Mouse (Mus musculus) limb, embryonic 14.5 days (tissue): ENCODE measurements around the gene Ccdc190. TPM values are rescaled to one million over a fixed set of nuclear protein-coding genes. Genes with fewer than 3 reads are reported as not detected.

Experiments
- ATAC-seq: fragments of 200-750 bp; cut with Nextera tagmentation; 2 replicates; pipeline ENCODE4 v1.8.0; 2017; ENCODE audit warnings: low read depth, moderate number of reproducible peaks, moderate TSS enrichment; ENCODE audit not compliant: low FRiP score
- DNase-seq: peaks from one replicate; pipeline ENCODE4 v3.0.0-alpha.2; 2015; ENCODE audit warnings: low spot score
- H3K27ac ChIP-seq: fragments of 300-500 bp; sonication (generic); replicated peaks from 2 replicates; pipeline ENCODE4 v1.5.1; 2014; ENCODE audit warnings: low read depth, mild to moderate bottlenecking, low read length, moderate library complexity, mixed read lengths
- H3K27me3 ChIP-seq: fragments of 300-500 bp; sonication (generic); 2 replicates; pipeline ENCODE4 v1.6.1; 2014; ENCODE audit warnings: low read length, mixed read lengths; ENCODE audit not compliant: control insufficient read depth, insufficient read depth
- H3K36me3 ChIP-seq: fragments of 300-500 bp; sonication (generic); 2 replicates; pipeline ENCODE4 v1.6.1; 2014; ENCODE audit warnings: mild to moderate bottlenecking, low read length, moderate library complexity, mixed read lengths; ENCODE audit not compliant: control insufficient read depth, insufficient read depth
- H3K4me1 ChIP-seq: fragments of 300-500 bp; sonication (generic); 2 replicates; pipeline ENCODE4 v1.6.1; 2014; ENCODE audit warnings: antibody characterized with exemption, low read length, mixed read lengths; ENCODE audit not compliant: control insufficient read depth, insufficient read depth
- H3K4me2 ChIP-seq: fragments of 300-500 bp; sonication (generic); replicated peaks from 2 replicates; pipeline ENCODE4 v1.6.1; 2014; ENCODE audit warnings: low read depth, mild to moderate bottlenecking, low read length, moderate library complexity; ENCODE audit not compliant: severe bottlenecking
- H3K4me3 ChIP-seq: fragments of 300-500 bp; sonication (generic); replicated peaks from 2 replicates; pipeline ENCODE4 v1.5.1; 2014; ENCODE audit warnings: low read length
- H3K9ac ChIP-seq: fragments of 300-500 bp; sonication (generic); 2 replicates; pipeline ENCODE4 v1.6.1; 2014; ENCODE audit warnings: mild to moderate bottlenecking, low read depth, low read length, moderate library complexity; ENCODE audit not compliant: severe bottlenecking
- H3K9me3 ChIP-seq: fragments of 300-500 bp; sonication (generic); 2 replicates; pipeline ENCODE4 v1.6.1; 2016; ENCODE audit warnings: low read length; ENCODE audit not compliant: control insufficient read depth
- POLR2A ChIP-seq: fragments of 200-500 bp; IDR thresholded peaks from 2 replicates; pipeline ENCODE4 v1.8.0; 2012; ENCODE audit warnings: inconsistent platforms, mild to moderate bottlenecking, moderate library complexity, borderline replicate concordance; ENCODE audit not compliant: insufficient read depth, insufficient read length; ENCODE audit errors: extremely low read depth
- WGBS: fragments of 180-500 bp; shearing (Covaris S2); extraction: QIAGEN DNeasy Blood & Tissue Kit; methylation state at CpG from one replicate; pipeline ENCODE4 v1.1.7; 2014; 5-methylcytosine and 5-hydroxymethylcytosine counted together
- polyA plus RNA-seq, 2 experiments: library from polyadenylated mRNA; depleted of rRNA in 1 of 2; stranded (reverse) in 1 of 2; unstranded in 1 of 2; fragments of >200 nt; fragmentation: Nextera tagmentation in 1 of 2; extraction: Ambion mirVana in 1 of 2; gene quantifications; 2 replicates each; pipeline versions ENCODE4 v1.2.1 to v1.2.3; 2012 to 2014

Gene Ccdc190
- polyA plus RNA-seq, 2 experiments: 0.20 TPM; not detected in 1

DNA sequence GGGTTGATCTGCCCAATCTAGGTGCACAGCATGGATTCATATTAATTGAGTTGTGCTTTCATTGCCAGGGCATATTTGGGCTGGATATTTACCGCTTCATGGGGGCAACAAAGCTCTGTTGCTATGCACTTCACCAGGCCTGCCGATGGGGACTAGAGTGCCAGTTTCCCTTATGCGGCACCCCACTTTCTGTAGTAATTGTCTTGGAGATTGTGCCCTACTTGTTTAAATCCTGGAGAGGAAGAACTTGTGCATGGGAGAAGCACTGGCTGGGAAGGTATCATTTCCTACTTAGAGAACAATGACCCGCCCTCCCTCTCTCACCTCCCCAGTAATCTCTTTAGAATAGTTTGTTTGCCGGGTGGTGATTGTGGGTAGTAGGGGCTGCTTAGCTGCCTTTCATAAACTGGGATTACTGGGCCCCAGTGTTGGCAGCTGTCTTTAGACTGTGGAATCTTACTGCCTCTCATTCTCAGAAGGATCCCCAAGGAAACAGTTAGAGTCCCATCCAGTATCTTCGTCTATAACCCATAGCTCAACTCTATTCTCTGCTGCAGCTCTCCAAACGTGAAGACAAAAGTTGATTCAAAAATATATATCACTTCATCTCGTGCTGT, 587 bp upstream of the Ccdc190 start:
- Histone ChIP-seq H3K4me2 (no peak overlapping the region), H3K27me3 (no peaks in the 10 kb centered on the region), H3K9ac (no peak overlapping the region), H3K4me3 (no peak overlapping the region), H3K4me1 (no peaks in the 10 kb centered on the region), H3K27ac (no peak overlapping the region), H3K9me3 (no peaks in the 10 kb centered on the region), H3K36me3 (no peaks in the 10 kb centered on the region)
- DNase-seq (no peak), ATAC-seq (no peak)
- TF ChIP-seq POLR2A: no peak
- WGBS: 71% methylated on average over 8 of the region's 8 CpGs

DNA sequence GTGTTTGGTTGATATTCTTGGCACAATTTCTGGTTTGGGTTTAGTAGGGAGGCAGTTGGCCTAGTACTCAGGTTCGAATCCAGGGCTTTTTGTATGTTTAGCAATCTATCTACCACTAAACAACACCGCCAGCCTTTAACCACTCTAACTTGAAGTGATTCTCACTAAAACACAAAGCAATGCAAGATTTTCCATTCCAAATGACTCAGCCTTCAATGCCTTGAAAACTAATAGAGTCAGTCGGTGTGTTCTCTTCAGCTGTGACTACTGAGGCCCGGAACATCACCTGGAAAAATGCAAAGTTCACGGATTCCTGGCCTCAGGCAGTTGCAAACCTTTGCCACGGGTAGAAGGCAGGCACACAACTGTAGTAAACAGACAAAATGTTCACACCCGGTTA, 3.2 kb downstream of the Ccdc190 start:
- ATAC-seq (no peak), DNase-seq (no peak)
- no peak overlapping the region for H3K9ac ChIP-seq
- 72% methylated on average over 7 of the region's 7 CpGs for WGBS
- no peaks in the 10 kb centered on the region for H3K36me3 ChIP-seq
- H3K4me3 ChIP-seq: no peak overlapping the region
- no peak overlapping the region for H3K27ac ChIP-seq
- TF ChIP-seq POLR2A: no peak
- no peaks in the 10 kb centered on the region for H3K9me3 ChIP-seq
- no peaks in the 10 kb centered on the region for H3K27me3 ChIP-seq
- H3K4me2 ChIP-seq: no peak overlapping the region
- H3K4me1 ChIP-seq: no peaks in the 10 kb centered on the region

DNA sequence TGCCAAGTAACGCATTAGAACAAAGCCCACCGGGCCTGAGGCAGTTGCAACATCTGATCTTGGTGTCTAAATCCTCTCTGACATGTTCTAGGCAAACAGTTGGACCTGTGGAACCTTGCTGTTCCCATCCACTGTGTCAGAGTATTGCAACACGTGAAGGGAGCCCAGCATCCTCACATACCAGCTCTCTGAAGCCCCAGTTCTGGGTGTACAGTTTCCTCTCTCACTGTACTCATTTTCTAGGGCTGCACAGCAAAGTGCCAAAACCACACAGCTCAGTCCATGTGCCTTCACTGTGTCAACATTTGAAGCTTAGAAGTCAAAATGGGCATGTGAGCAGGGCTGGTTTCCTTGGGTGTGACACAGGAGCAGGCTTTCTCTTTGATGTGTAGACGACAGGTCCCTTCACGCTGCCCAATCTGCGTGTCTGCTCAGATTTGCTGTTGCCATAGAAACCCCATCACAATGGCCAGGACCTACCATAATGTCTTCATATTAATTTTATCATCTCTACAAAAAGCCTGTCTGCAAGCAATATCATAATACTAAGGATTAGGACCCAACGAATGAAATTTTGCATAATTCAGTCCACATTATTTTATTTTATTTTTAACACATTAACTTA, 3.8 kb downstream of the Ccdc190 start:
- no peaks in the 10 kb centered on the region for H3K36me3 ChIP-seq
- no peak overlapping the region for H3K4me2 ChIP-seq
- H3K27me3 ChIP-seq: no peaks in the 10 kb centered on the region
- 70% methylated on average over 7 of the region's 7 CpGs for WGBS
- no peak overlapping the region for H3K9ac ChIP-seq
- no peak overlapping the region for H3K27ac ChIP-seq
- no peak for ATAC-seq
- no peaks in the 10 kb centered on the region for H3K4me1 ChIP-seq
- no peak overlapping the region for H3K4me3 ChIP-seq
- no peak for DNase-seq
- no peaks in the 10 kb centered on the region for H3K9me3 ChIP-seq
- no peak for TF ChIP-seq POLR2A

DNA sequence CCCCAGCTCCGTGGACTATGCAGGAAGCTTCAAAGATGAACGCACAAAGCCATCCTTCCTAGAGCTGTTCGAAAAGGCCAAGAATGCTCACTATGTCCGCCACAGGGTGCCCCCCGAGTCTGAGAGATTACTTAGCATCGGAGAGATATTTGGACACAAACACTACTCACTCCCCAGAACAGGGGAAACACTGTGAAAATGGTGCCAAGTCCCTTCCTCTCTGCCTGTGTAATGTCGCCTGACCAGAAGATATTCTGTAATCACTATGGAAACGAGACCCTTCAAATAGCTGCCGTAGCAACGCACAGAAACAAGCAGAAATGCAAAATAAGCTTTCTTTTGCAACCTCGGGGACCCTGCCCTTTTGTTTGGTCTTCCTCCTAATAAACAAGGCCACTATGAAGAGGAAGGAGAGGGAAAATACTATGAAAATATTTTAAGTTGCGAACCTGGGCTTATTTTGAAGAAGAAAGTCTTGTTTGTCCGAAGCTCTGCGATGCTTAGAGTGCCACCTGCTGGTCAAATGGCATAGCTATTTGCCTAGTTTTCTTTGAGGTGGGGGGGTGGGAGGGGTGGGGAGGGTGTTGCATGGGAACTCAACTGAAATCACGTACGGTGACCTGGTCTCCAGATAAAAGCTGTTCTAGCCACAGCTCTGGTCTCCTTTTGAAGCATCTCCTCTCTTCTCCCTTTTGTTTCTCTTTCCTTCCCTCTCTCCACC, 5.7 kb downstream of the Ccdc190 start:
- no peaks in the 10 kb centered on the region for H3K27me3 ChIP-seq
- ATAC-seq: no peak
- TF ChIP-seq POLR2A: no peak
- H3K9me3 ChIP-seq: no peaks in the 10 kb centered on the region
- no peak overlapping the region for H3K4me3 ChIP-seq
- DNase-seq: peak; percentile 60
- no peaks in the 10 kb centered on the region for H3K36me3 ChIP-seq
- no peak overlapping the region for H3K27ac ChIP-seq
- H3K4me1 ChIP-seq: no peaks in the 10 kb centered on the region
- 54% methylated on average over 16 of the region's 16 CpGs for WGBS
- no peak overlapping the region for H3K4me2 ChIP-seq
- H3K9ac ChIP-seq: no peak overlapping the region

DNA sequence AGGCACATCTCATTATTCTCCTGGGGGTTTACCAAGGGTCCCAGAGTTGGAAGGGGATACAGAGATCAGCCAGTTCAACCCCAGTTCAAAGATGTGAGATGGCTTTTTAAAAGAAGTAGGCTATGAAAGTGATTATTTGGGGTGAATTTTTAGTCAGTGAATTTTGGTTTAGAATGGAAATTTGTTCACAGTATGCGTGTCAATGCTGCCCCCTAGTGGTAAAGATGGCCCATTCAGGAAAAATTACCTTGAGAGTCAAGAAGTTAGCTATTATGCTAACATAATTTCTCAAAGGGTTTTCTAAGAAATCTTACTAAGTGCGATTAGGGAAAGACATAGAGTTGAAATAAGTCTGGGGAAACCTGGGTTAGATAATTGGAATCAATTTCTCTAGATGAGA, 10.9 kb downstream of the Ccdc190 start:
- H3K36me3 ChIP-seq: no peaks in the 10 kb centered on the region
- 10% methylated on average over 2 of the region's 2 CpGs for WGBS
- no peak overlapping the region for H3K4me2 ChIP-seq
- ATAC-seq: no peak
- H3K9me3 ChIP-seq: no peaks in the 10 kb centered on the region
- TF ChIP-seq POLR2A: no peak
- DNase-seq: peak; percentile 66
- no peak overlapping the region for H3K9ac ChIP-seq
- no peak overlapping the region for H3K4me3 ChIP-seq
- no peaks in the 10 kb centered on the region for H3K27me3 ChIP-seq
- H3K4me1 ChIP-seq: no peaks in the 10 kb centered on the region
- no peak overlapping the region for H3K27ac ChIP-seq
